ENCODE assay signal across 17 mouse cellular contexts in genomic region chr10:54269354-54269753, GRCm38 (mm10).
"Had no signal": no experiment of that assay in that cellular context is flagged by ENCODE, and none has a peak within 500 bp of the region (broad histone marks: within the 10 kb centered on the region; RNA-seq: fewer than 3 reads in every experiment).

No protein-coding gene starts in this region.

- ATAC-seq: lung, postnatal 0 days; midbrain, embryonic 13.5 days; midbrain, embryonic 15.5 days had no signal

- DNase-seq: lung, adult 2 months; lung, postnatal 14 days; lung, postnatal 36 days; right cerebral cortex, postnatal 14 days; thymus, adult 2 months; thymus, postnatal 25 days; thymus, postnatal 4 days had no signal

- H3K9me3 ChIP-seq: lung, embryonic 15.5 days; megakaryocyte, embryonic 14.5 days; midbrain, embryonic 13.5 days; midbrain, embryonic 15.5 days; neural tube, embryonic 12.5 days; stomach, embryonic 15.5 days had no signal

- H3K4me1 ChIP-seq: lung, embryonic 15.5 days; megakaryocyte, embryonic 14.5 days; midbrain, embryonic 15.5 days; neural tube, embryonic 12.5 days; stomach, embryonic 15.5 days had no signal

- H3K9ac ChIP-seq: lung, embryonic 15.5 days; midbrain, embryonic 13.5 days; midbrain, embryonic 15.5 days; neural tube, embryonic 12.5 days; stomach, embryonic 15.5 days had no signal

- H3K4me2 ChIP-seq: lung, embryonic 15.5 days; midbrain, embryonic 11.5 days; midbrain, embryonic 13.5 days; midbrain, embryonic 15.5 days; neural tube, embryonic 12.5 days; stomach, embryonic 15.5 days had no signal

- H3K36me3 ChIP-seq: lung, embryonic 15.5 days; midbrain, embryonic 13.5 days; midbrain, embryonic 15.5 days; neural tube, embryonic 12.5 days; stomach, embryonic 15.5 days had no signal

- H3K27me3 ChIP-seq: lung, embryonic 15.5 days; megakaryocyte, embryonic 14.5 days; midbrain, embryonic 13.5 days; midbrain, embryonic 15.5 days; neural tube, embryonic 12.5 days; stomach, embryonic 15.5 days had no signal

- H3K27ac ChIP-seq: lung, embryonic 15.5 days; macrophage; midbrain, embryonic 13.5 days; midbrain, embryonic 15.5 days; neural tube, embryonic 12.5 days; stomach, embryonic 15.5 days; stomach, postnatal 0 days had no signal

- H3K4me3 ChIP-seq: lung, embryonic 15.5 days; megakaryocyte, embryonic 14.5 days; midbrain, embryonic 13.5 days; midbrain, embryonic 15.5 days; neural tube, embryonic 12.5 days; stomach, embryonic 15.5 days had no signal
